Mouse (Mus musculus): ENCODE results near the gene Ccr9. TPM values are rescaled to one million over a fixed set of nuclear protein-coding genes. Genes with fewer than 3 reads are reported as not detected.

The Ccr9 gene
- polyA plus RNA-seq, 1 experiment: not detected

DNA sequence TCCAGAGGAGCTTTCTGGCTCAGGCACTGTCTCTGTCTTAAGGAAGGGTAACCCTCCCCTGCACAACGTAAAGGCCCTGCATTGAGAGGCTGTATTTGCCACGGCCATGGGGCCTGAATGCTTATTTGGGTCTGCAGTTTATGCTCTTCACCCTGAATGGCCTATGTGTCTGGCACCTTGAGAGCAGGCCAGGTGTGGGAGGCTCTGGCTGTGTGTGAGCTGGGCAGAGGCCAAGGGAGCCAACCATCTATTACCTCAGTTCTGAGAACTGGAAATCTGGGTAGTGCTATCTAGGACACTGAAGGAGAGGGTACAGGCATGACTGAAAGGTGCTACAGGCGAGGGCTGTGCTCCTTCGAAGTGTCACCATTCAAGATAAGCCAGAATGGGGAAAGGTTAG, 136.6 kb downstream of the Ccr9 start:
- Histone ChIP-seq H3K4me1 (peaks cover 21% of the 10 kb centered on the region), H3K4me3 (replicated peaks) (no peak overlapping the region), H3K36me3 (replicated peaks; ENCODE audit: low read length) (peaks cover 100% of the 10 kb centered on the region), H3K9me3 (no peaks in the 10 kb centered on the region), H3K27me3 (replicated peaks) (peaks cover 2% of the 10 kb centered on the region)
- TF ChIP-seq GATA1 (IDR thresholded peaks at IDR 0.05; ENCODE audit: borderline replicate concordance, low read length): no peak
- no peak for TF ChIP-seq FLI1 (IDR thresholded peaks at IDR 0.05; ENCODE audit: low read length)

DNA sequence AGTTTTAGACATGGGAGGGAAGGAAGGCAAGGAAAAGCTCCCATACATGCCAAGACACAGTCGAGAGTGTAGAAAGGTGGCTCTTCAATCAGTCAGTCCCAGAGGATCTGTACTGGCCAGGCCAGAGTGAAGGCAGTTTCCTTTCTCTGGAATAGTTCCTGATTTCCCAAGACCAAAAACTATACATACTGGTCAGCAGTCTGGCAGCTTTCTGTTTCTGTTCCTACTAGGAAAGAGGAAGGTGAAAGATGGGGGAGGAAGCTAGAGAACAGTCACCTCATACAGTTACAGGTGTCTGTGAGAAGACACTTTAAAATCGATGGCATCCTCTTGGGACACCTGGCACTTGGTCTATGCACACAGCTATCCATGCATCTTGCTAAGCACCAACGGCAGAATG, 137.2 kb downstream of the Ccr9 start:
- Histone ChIP-seq H3K27me3 (replicated peaks) (peaks cover 2% of the 10 kb centered on the region), H3K4me3 (replicated peaks) (no peak overlapping the region), H3K4me1 (peaks cover 15% of the 10 kb centered on the region), H3K36me3 (replicated peaks; ENCODE audit: low read length) (peaks cover 100% of the 10 kb centered on the region), H3K9me3 (no peaks in the 10 kb centered on the region)
- no peak for TF ChIP-seq GATA1 (IDR thresholded peaks at IDR 0.05; ENCODE audit: borderline replicate concordance, low read length)
- no peak for TF ChIP-seq FLI1 (IDR thresholded peaks at IDR 0.05; ENCODE audit: low read length)

DNA sequence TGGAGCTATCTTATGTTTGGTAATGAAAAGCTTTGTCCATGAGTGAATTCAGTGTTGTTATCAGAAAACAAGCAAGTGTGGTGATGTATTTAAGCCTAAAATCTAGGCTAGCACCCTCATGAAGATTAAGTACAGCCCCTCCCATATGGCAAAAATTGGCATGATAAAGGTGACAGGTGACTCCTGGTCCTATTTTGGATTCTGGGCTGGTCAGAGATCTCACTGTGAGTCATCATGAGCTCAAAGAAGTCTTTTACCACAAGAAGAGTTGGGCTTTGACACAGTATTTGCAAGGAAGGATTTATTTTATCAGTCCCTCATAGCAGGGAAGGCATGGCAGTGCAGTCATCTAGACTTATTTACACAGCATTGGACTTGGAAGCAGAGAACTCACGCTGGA, 137.8 kb downstream of the Ccr9 start:
- Histone ChIP-seq H3K9me3 (no peaks in the 10 kb centered on the region), H3K36me3 (replicated peaks; ENCODE audit: low read length) (peaks cover 100% of the 10 kb centered on the region), H3K4me3 (replicated peaks) (no peak overlapping the region), H3K27me3 (replicated peaks) (peaks cover 2% of the 10 kb centered on the region), H3K4me1 (peaks cover 12% of the 10 kb centered on the region)
- TF ChIP-seq FLI1 (IDR thresholded peaks at IDR 0.05; ENCODE audit: low read length): no peak
- TF ChIP-seq GATA1 (IDR thresholded peaks at IDR 0.05; ENCODE audit: borderline replicate concordance, low read length): no peak

DNA sequence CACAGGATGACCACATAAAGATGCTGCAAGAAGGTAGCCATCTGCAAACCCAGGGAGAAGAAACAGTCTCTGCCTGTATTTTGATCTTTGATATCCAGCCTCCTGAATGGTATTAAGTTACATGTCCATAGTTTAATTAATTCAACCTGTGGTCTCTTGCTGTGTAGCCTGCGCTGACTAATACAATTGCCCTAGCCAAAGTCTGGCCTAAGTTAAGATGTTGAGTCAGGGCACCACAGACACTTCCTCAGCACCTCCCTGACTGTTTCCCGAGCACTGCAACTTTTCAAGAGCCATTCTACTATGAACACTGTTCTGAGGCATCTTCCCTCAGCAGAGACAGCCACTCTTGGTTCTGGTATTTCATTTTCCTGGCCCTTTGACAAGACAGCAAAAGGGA, 140.4 kb downstream of the Ccr9 start:
- peaks cover 100% of the 10 kb centered on the region for H3K36me3 ChIP-seq (replicated peaks; ENCODE audit: low read length)

DNA sequence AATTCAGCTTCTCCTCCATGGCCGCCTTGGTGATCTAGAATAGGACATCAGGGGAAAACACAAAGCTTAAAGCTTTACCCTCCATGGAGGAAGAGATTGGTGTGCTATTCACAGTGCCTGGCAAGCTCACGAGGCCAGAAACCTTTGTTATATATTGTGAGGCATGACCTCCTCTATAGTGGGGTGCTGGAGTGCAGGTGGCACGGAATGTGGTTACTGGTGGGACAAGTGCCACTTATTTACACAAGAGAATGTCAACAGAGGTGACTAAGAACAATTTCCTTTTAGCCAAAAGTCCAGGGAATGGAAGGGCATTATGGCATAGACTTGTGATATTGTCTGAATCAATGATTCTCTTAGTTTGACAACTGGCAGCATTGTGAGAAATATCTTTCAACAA, 148.4 kb downstream of the Ccr9 start:
- Histone ChIP-seq H3K4me3 (replicated peaks) (no peak overlapping the region), H3K36me3 (replicated peaks; ENCODE audit: low read length) (peaks cover 100% of the 10 kb centered on the region), H3K27me3 (replicated peaks) (no peaks in the 10 kb centered on the region), H3K9me3 (no peaks in the 10 kb centered on the region), H3K4me1 (peaks cover 46% of the 10 kb centered on the region)
- TF ChIP-seq GATA1 (IDR thresholded peaks at IDR 0.05; ENCODE audit: borderline replicate concordance, low read length): no peak
- TF ChIP-seq FLI1 (IDR thresholded peaks at IDR 0.05; ENCODE audit: low read length): no peak

More for the DNA sequence above, 140.4 kb downstream of the Ccr9 start:
- Histone ChIP-seq H3K9me3 (no peaks in the 10 kb centered on the region), H3K4me1 (peaks cover 5% of the 10 kb centered on the region; the same call in 1 of the 2 replicates), H3K4me3 (replicated peaks) (no peak overlapping the region), H3K27me3 (replicated peaks) (peaks cover 2% of the 10 kb centered on the region)
- TF ChIP-seq FLI1 (IDR thresholded peaks at IDR 0.05; ENCODE audit: low read length): no peak
- no peak for TF ChIP-seq GATA1 (IDR thresholded peaks at IDR 0.05; ENCODE audit: borderline replicate concordance, low read length)

DNA sequence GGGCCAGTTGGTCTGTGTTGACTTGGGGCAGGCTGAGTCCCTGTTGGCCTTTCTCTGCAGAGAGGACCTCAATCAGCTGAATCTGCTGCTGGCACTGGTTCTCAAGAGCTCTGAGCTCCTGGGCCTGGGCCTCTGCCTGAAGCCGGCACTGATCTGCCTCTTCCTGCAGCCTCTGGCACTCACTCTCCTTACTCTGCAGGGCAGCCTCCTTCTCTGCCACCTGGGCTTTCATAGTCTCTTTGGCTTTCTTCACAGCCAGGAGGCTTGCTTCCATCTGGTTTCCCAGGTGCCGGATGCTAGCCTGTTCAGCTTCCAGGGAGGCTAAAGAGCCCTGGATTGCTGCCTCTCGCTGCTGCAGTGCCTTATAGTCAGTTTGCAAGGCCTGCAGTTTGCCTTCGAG, 150.7 kb downstream of the Ccr9 start:
- H3K36me3 ChIP-seq (replicated peaks; ENCODE audit: low read length): peaks cover 97% of the 10 kb centered on the region
- H3K4me1 ChIP-seq: peaks cover 46% of the 10 kb centered on the region
- no peaks in the 10 kb centered on the region for H3K9me3 ChIP-seq
- TF ChIP-seq GATA1 (IDR thresholded peaks at IDR 0.05; ENCODE audit: borderline replicate concordance, low read length) (no peak), FLI1 (IDR thresholded peaks at IDR 0.05; ENCODE audit: low read length) (no peak)
- H3K4me3 ChIP-seq (replicated peaks): no peak overlapping the region
- H3K27me3 ChIP-seq (replicated peaks): no peaks in the 10 kb centered on the region

Other genes starting within 250 kb of the Ccr9 start
- gene Limd1, start 199.7 kb upstream of the Ccr9 start, polyA plus RNA-seq (2012; ENCODE audit: insufficient read depth, low replicate concordance): 5.0 and 8.8 TPM in 2 replicates
- gene Sacm1l, start 148.7 kb upstream of the Ccr9 start, polyA plus RNA-seq (2012; ENCODE audit: insufficient read depth, low replicate concordance): 1.2 TPM in 1 of 2 replicates, not detected in the other
- gene Slc6a20b, start 45.9 kb upstream of the Ccr9 start, polyA plus RNA-seq (2012; ENCODE audit: insufficient read depth, low replicate concordance): 1.2 TPM in 1 of 2 replicates, not detected in the other
- 0.06 TPM in 1 of 2 replicates, not detected in the other for gene Slc6a20a, start 446 bp downstream of the Ccr9 start, polyA plus RNA-seq (2012; ENCODE audit: insufficient read depth, low replicate concordance)
- gene Lztfl1, start 39.3 kb downstream of the Ccr9 start, polyA plus RNA-seq (2012; ENCODE audit: insufficient read depth, low replicate concordance): 2.3 TPM in 1 of 2 replicates, not detected in the other
- gene Cxcr6, start 128.0 kb downstream of the Ccr9 start, polyA plus RNA-seq (2012; ENCODE audit: insufficient read depth, low replicate concordance): not detected in 2 replicates
- gene Fyco1, start 173.5 kb downstream of the Ccr9 start, polyA plus RNA-seq (2012; ENCODE audit: insufficient read depth, low replicate concordance): 1.9 and 5.3 TPM in 2 replicates
- gene Xcr1, start 183.6 kb downstream of the Ccr9 start, polyA plus RNA-seq (2012; ENCODE audit: insufficient read depth, low replicate concordance): not detected in 2 replicates